ENCODE assay signal across 8 mouse cellular contexts in genomic region chr14:50799502-50800259, GRCm38 (mm10). TPM values are rescaled to one million over a fixed set of nuclear protein-coding genes. Genes with fewer than 3 reads are reported as not detected.
DNase-seq lines count a peak whose midpoint lies in the region; ATAC-seq and TF ChIP-seq lines count a peak whose summit lies in the region.

No protein-coding gene starts in this region.

- TF ChIP-seq CTCF in Patski (IDR thresholded peaks at IDR 0.05) = peak; percentile 52

- POLR2A ChIA-PET in Patski (lab: Charles Lee) = interaction anchor here (0.5 kb wide), 1 partner anchor 58 kb away, joined by 3 read pairs; no protein-coding TSS in a partner anchor

- H3K4me3 ChIP-seq in hindbrain, embryonic 10.5 days = peak overlapping the region; percentile 9; the same call in 1 of the 2 replicates
- H3K4me3 ChIP-seq in hindbrain, embryonic 13.5 days = no peak overlapping the region
- no peak overlapping the region for H3K4me3 ChIP-seq in hindbrain, embryonic 16.5 days (ENCODE audit: low read length)
- no peak overlapping the region for H3K4me3 ChIP-seq in limb, embryonic 11.5 days (ENCODE audit: low read depth, low read length)

- CTCF ChIA-PET in Patski (lab: Charles Lee) = interaction anchor here (1.1 to 4.9 kb wide), 5 partner anchors 12 to 296 kb away, joined by 3 to 22 read pairs (median 9); partner anchors contain the start of gene Ttc5

- no peak for ATAC-seq in hindbrain, embryonic 13.5 days (ENCODE audit: low FRiP score)
- peak; percentile 45 for ATAC-seq in Patski
- peak; percentile 42; the same call in 1 of the 2 replicates for ATAC-seq in hindbrain, embryonic 16.5 days
- no peak for ATAC-seq in limb, embryonic 11.5 days (ENCODE audit: insufficient number of reproducible peaks, low FRiP score, low TSS enrichment, low read depth)

- H3K36me3 ChIP-seq in hindbrain, embryonic 10.5 days = no peaks in the 10 kb centered on the region
- no peaks in the 10 kb centered on the region for H3K36me3 ChIP-seq in hindbrain, embryonic 13.5 days
- H3K36me3 ChIP-seq in hindbrain, embryonic 16.5 days (ENCODE audit: control insufficient read depth, insufficient read depth, low read length) = no peaks in the 10 kb centered on the region
- no peaks in the 10 kb centered on the region for H3K36me3 ChIP-seq in limb, embryonic 11.5 days (ENCODE audit: control insufficient read depth, insufficient read depth, low read length)

- no peak overlapping the region for H3K9ac ChIP-seq in hindbrain, embryonic 13.5 days
- peak overlapping the region; percentile 47 for H3K9ac ChIP-seq in hindbrain, embryonic 16.5 days (ENCODE audit: low read depth, low read length)
- H3K9ac ChIP-seq in limb, embryonic 11.5 days (ENCODE audit: low read length) = no peak overlapping the region

- peak; percentile 43 for DNase-seq in hindbrain, embryonic 10.5 days (ENCODE audit: low spot score)
- no peak for DNase-seq in Patski (ENCODE audit: low read depth, low spot score)
- peak; percentile 52 for DNase-seq in embryo, embryonic 9.5 days (ENCODE audit: extremely low spot score)
- DNase-seq in limb, embryonic 11.5 days (ENCODE audit: low spot score) = peak; percentile 42
- DNase-seq in naive thymus-derived CD4-positive, alpha-beta T cell, adult 2 months (ENCODE audit: low read depth) = peak; percentile 84
- no peak for DNase-seq in ovary, postnatal 10 days (ENCODE audit: low spot score)

- 6% methylated on average over 3 of the region's 3 CpGs for WGBS in hindbrain, embryonic 10.5 days
- WGBS in hindbrain, embryonic 13.5 days = 7% methylated on average over 3 of the region's 3 CpGs
- 7% methylated on average over 3 of the region's 3 CpGs for WGBS in hindbrain, embryonic 16.5 days
- WGBS in limb, embryonic 11.5 days = 4% methylated on average over 3 of the region's 3 CpGs

- H3K9me3 ChIP-seq in hindbrain, embryonic 10.5 days = no peaks in the 10 kb centered on the region
- no peaks in the 10 kb centered on the region for H3K9me3 ChIP-seq in hindbrain, embryonic 13.5 days
- no peaks in the 10 kb centered on the region for H3K9me3 ChIP-seq in hindbrain, embryonic 16.5 days (ENCODE audit: control insufficient read depth, low read length)
- H3K9me3 ChIP-seq in limb, embryonic 11.5 days (ENCODE audit: control insufficient read depth, low read length) = no peaks in the 10 kb centered on the region

- no peaks in the 10 kb centered on the region for H3K27me3 ChIP-seq in hindbrain, embryonic 10.5 days (ENCODE audit: insufficient read depth, poor library complexity, severe bottlenecking)
- H3K27me3 ChIP-seq in hindbrain, embryonic 13.5 days = no peaks in the 10 kb centered on the region
- peaks cover 6% of the 10 kb centered on the region for H3K27me3 ChIP-seq in Patski
- H3K27me3 ChIP-seq in hindbrain, embryonic 16.5 days (replicated peaks; ENCODE audit: control insufficient read depth, insufficient read depth, low read length) = no peaks in the 10 kb centered on the region
- no peaks in the 10 kb centered on the region for H3K27me3 ChIP-seq in limb, embryonic 11.5 days (ENCODE audit: control insufficient read depth, insufficient read depth, low read length)

- in situ Hi-C loops in Patski (cut with MboI; ENCODE audit: low pct_unique_long_range_greater_than_20kb) = loop anchor here (5.0 to 25.0 kb wide), 3 partner anchors 133 to 962 kb away; partner anchors contain the start of genes Pip4p1 and Pnp

- H3K27ac ChIP-seq in hindbrain, embryonic 10.5 days = no peak overlapping the region
- H3K27ac ChIP-seq in hindbrain, embryonic 13.5 days = no peak overlapping the region
- H3K27ac ChIP-seq in hindbrain, embryonic 16.5 days (ENCODE audit: low read depth, low read length) = no peak overlapping the region
- no peak overlapping the region for H3K27ac ChIP-seq in limb, embryonic 11.5 days (replicated peaks; ENCODE audit: low read depth, low read length)

- no peak overlapping the region for H3K4me2 ChIP-seq in hindbrain, embryonic 13.5 days
- H3K4me2 ChIP-seq in hindbrain, embryonic 16.5 days (ENCODE audit: low read length) = 0 out of 2 replicates have a peak overlapping the region, but pooled peaks have one; percentile 25
- H3K4me2 ChIP-seq in limb, embryonic 11.5 days (ENCODE audit: low read depth, severe bottlenecking) = no peak overlapping the region

- peaks cover 3% of the 10 kb centered on the region; the same call in 1 of the 2 replicates for H3K4me1 ChIP-seq in hindbrain, embryonic 10.5 days (replicated peaks)
- 0 out of 2 replicates have a peak, but pooled peaks cover 2% of the 10 kb centered on the region for H3K4me1 ChIP-seq in hindbrain, embryonic 13.5 days (replicated peaks)
- no peaks in the 10 kb centered on the region for H3K4me1 ChIP-seq in hindbrain, embryonic 16.5 days (ENCODE audit: control insufficient read depth, insufficient read depth, low read depth, low read length)
- no peaks in the 10 kb centered on the region for H3K4me1 ChIP-seq in limb, embryonic 11.5 days (ENCODE audit: control insufficient read depth, insufficient read depth, low read length)

RNA-seq across cellular contexts. Expression of gene Ccnb1ip1, which starts 7.9 kb away (rescaled TPM):
- polyA plus RNA-seq in hindbrain, embryonic 10.5 days (2016; fragmentation: Nextera tagmentation; extraction: Ambion mirVana) = not detected in 2 replicates
- not detected in 2 replicates for polyA plus RNA-seq in hindbrain, embryonic 13.5 days (2015; fragmentation: Nextera tagmentation; extraction: Ambion mirVana)
- polyA plus RNA-seq in Patski (2021) = 0.04 TPM
- not detected in 2 replicates for polyA plus RNA-seq in hindbrain, embryonic 16.5 days (2015; fragmentation: Nextera tagmentation; extraction: Ambion mirVana)
- not detected in 2 replicates for polyA plus RNA-seq in limb, embryonic 11.5 days (2014; fragmentation: Nextera tagmentation; extraction: Ambion mirVana)

RNA-seq across cellular contexts. Expression of gene Parp2, which starts 8.0 kb away (rescaled TPM):
- 58.5 and 64.1 TPM in 2 replicates for polyA plus RNA-seq in hindbrain, embryonic 10.5 days (2016; fragmentation: Nextera tagmentation; extraction: Ambion mirVana)
- 42.0 and 44.0 TPM in 2 replicates for polyA plus RNA-seq in hindbrain, embryonic 13.5 days (2015; fragmentation: Nextera tagmentation; extraction: Ambion mirVana)
- polyA plus RNA-seq in Patski (2021) = 28.0 TPM
- polyA plus RNA-seq in hindbrain, embryonic 16.5 days (2015; fragmentation: Nextera tagmentation; extraction: Ambion mirVana) = 42.7 and 43.1 TPM in 2 replicates
- 71.6 and 79.9 TPM in 2 replicates for polyA plus RNA-seq in limb, embryonic 11.5 days (2014; fragmentation: Nextera tagmentation; extraction: Ambion mirVana)

RNA-seq across cellular contexts. Expression of gene Ttc5, which starts 14.4 kb away (rescaled TPM):
- 108 and 123 TPM in 2 replicates for polyA plus RNA-seq in hindbrain, embryonic 10.5 days (2016; fragmentation: Nextera tagmentation; extraction: Ambion mirVana)
- 121 and 133 TPM in 2 replicates for polyA plus RNA-seq in hindbrain, embryonic 13.5 days (2015; fragmentation: Nextera tagmentation; extraction: Ambion mirVana)
- polyA plus RNA-seq in Patski (2021) = 62.0 TPM
- 121 and 123 TPM in 2 replicates for polyA plus RNA-seq in hindbrain, embryonic 16.5 days (2015; fragmentation: Nextera tagmentation; extraction: Ambion mirVana)
- polyA plus RNA-seq in limb, embryonic 11.5 days (2014; fragmentation: Nextera tagmentation; extraction: Ambion mirVana) = 79.5 and 85.3 TPM in 2 replicates

RNA-seq across cellular contexts. Expression of gene Olfr749, which starts 54.8 kb away (rescaled TPM):
- polyA plus RNA-seq in hindbrain, embryonic 10.5 days (2016; fragmentation: Nextera tagmentation; extraction: Ambion mirVana) = not detected in 2 replicates
- polyA plus RNA-seq in hindbrain, embryonic 13.5 days (2015; fragmentation: Nextera tagmentation; extraction: Ambion mirVana) = not detected in 2 replicates
- polyA plus RNA-seq in Patski (2021) = not detected
- polyA plus RNA-seq in hindbrain, embryonic 16.5 days (2015; fragmentation: Nextera tagmentation; extraction: Ambion mirVana) = not detected in 2 replicates
- polyA plus RNA-seq in limb, embryonic 11.5 days (2014; fragmentation: Nextera tagmentation; extraction: Ambion mirVana) = not detected in 2 replicates

Comparison
In these comparisons a context has a peak if more than half of its experiments do, and no peak if none do; other contexts are left out.
1. ATAC-seq: peak in Patski (single experiment) and hindbrain, embryonic 16.5 days (single experiment); none in hindbrain, embryonic 13.5 days (single experiment) and limb, embryonic 11.5 days (single experiment).
2. DNase-seq: peak in hindbrain, embryonic 10.5 days (single experiment), embryo, embryonic 9.5 days (single experiment), limb, embryonic 11.5 days (single experiment) and naive thymus-derived CD4-positive, alpha-beta T cell, adult 2 months (single experiment); none in Patski (single experiment) and ovary, postnatal 10 days (single experiment).